Mouse (Mus musculus): ENCODE measurements around the gene Nfatc2. TPM values are rescaled to one million over a fixed set of nuclear protein-coding genes. Genes with fewer than 3 reads are reported as not detected.

Gene Nfatc2
- polyA plus RNA-seq, 1 experiment from 2014 or later = 3.7 TPM

- DNase-seq (ENCODE audit: low spot score) = no peak
- no peak for ATAC-seq (ENCODE audit: low FRiP score)
- H3K9me3 ChIP-seq (ENCODE audit: control insufficient read depth, low read length) = no peaks in the 10 kb centered on the region
- WGBS = 44% methylated on average over 8 of the region's 8 CpGs
- H3K36me3 ChIP-seq (replicated peaks; ENCODE audit: control insufficient read depth, insufficient read depth) = no peaks in the 10 kb centered on the region
- H3K27ac ChIP-seq = no peak overlapping the region
- no peak overlapping the region for H3K4me3 ChIP-seq (replicated peaks; ENCODE audit: low read length)
- H3K4me1 ChIP-seq (replicated peaks; ENCODE audit: control insufficient read depth, insufficient read depth, low read length) = peaks cover 26% of the 10 kb centered on the region
- H3K27me3 ChIP-seq (ENCODE audit: control insufficient read depth, insufficient read depth, low read length) = peaks cover 6% of the 10 kb centered on the region; the same call in 1 of the 2 replicates
- H3K9ac ChIP-seq = no peak overlapping the region
- no peak overlapping the region for H3K4me2 ChIP-seq (replicated peaks)
These were observed 17.0 kb downstream of the Nfatc2 start for GRCm38 (mm10) chr2:168584408-168584807.

GRCm38 (mm10) chr2:168583084-168583483, 18.4 kb downstream of the Nfatc2 start:
- ATAC-seq (ENCODE audit: low FRiP score) (no peak), DNase-seq (ENCODE audit: low spot score) (no peak)
- H3K9me3 ChIP-seq (ENCODE audit: control insufficient read depth, low read length) = no peaks in the 10 kb centered on the region
- H3K4me2 ChIP-seq (replicated peaks) = no peak overlapping the region
- H3K4me1 ChIP-seq (replicated peaks; ENCODE audit: control insufficient read depth, insufficient read depth, low read length) = peaks cover 18% of the 10 kb centered on the region
- H3K36me3 ChIP-seq (replicated peaks; ENCODE audit: control insufficient read depth, insufficient read depth) = no peaks in the 10 kb centered on the region
- WGBS = 81% methylated on average over 5 of the region's 5 CpGs
- no peak overlapping the region for H3K4me3 ChIP-seq (replicated peaks; ENCODE audit: low read length)
- no peak overlapping the region for H3K27ac ChIP-seq
- H3K27me3 ChIP-seq (ENCODE audit: control insufficient read depth, insufficient read depth, low read length) = no peaks in the 10 kb centered on the region
- H3K9ac ChIP-seq = no peak overlapping the region

GRCm38 (mm10) chr2:168581207-168581854, 20.1 kb downstream of the Nfatc2 start:
- H3K27me3 ChIP-seq (ENCODE audit: control insufficient read depth, insufficient read depth, low read length) = no peaks in the 10 kb centered on the region
- no peak overlapping the region for H3K9ac ChIP-seq
- no peak overlapping the region for H3K4me3 ChIP-seq (replicated peaks; ENCODE audit: low read length)
- no peaks in the 10 kb centered on the region for H3K36me3 ChIP-seq (replicated peaks; ENCODE audit: control insufficient read depth, insufficient read depth)
- H3K9me3 ChIP-seq (ENCODE audit: control insufficient read depth, low read length) = no peaks in the 10 kb centered on the region
- WGBS = 50% methylated on average over 6 of the region's 6 CpGs
- peaks cover 18% of the 10 kb centered on the region for H3K4me1 ChIP-seq (replicated peaks; ENCODE audit: control insufficient read depth, insufficient read depth, low read length)
- ATAC-seq (ENCODE audit: low FRiP score) (no peak), DNase-seq (ENCODE audit: low spot score) (no peak)
- H3K4me2 ChIP-seq (replicated peaks) = no peak overlapping the region
- no peak overlapping the region for H3K27ac ChIP-seq

GRCm38 (mm10) chr2:168580295-168580915, 21.1 kb downstream of the Nfatc2 start:
- Histone ChIP-seq H3K4me1 (replicated peaks; ENCODE audit: control insufficient read depth, insufficient read depth, low read length) (peaks cover 18% of the 10 kb centered on the region), H3K27me3 (ENCODE audit: control insufficient read depth, insufficient read depth, low read length) (no peaks in the 10 kb centered on the region), H3K36me3 (replicated peaks; ENCODE audit: control insufficient read depth, insufficient read depth) (no peaks in the 10 kb centered on the region), H3K27ac (no peak overlapping the region; the same call in 1 of the 2 replicates), H3K4me2 (replicated peaks) (0 out of 2 replicates have a peak overlapping the region, but pooled peaks have one; percentile 19), H3K4me3 (replicated peaks; ENCODE audit: low read length) (no peak overlapping the region), H3K9ac (no peak overlapping the region), H3K9me3 (ENCODE audit: control insufficient read depth, low read length) (no peaks in the 10 kb centered on the region)
- 52% methylated on average over 22 of the region's 22 CpGs for WGBS
- DNase-seq (ENCODE audit: low spot score) (no peak), ATAC-seq (ENCODE audit: low FRiP score) (no peak)

GRCm38 (mm10) chr2:168579601-168580130, 21.8 kb downstream of the Nfatc2 start:
- H3K9ac ChIP-seq = no peak overlapping the region
- H3K36me3 ChIP-seq (replicated peaks; ENCODE audit: control insufficient read depth, insufficient read depth) = no peaks in the 10 kb centered on the region
- no peak overlapping the region for H3K4me2 ChIP-seq (replicated peaks)
- 86% methylated on average over 15 of the region's 15 CpGs for WGBS
- DNase-seq (ENCODE audit: low spot score) = no peak
- no peak overlapping the region for H3K27ac ChIP-seq
- ATAC-seq (ENCODE audit: low FRiP score) = no peak
- no peaks in the 10 kb centered on the region for H3K9me3 ChIP-seq (ENCODE audit: control insufficient read depth, low read length)
- peaks cover 18% of the 10 kb centered on the region for H3K4me1 ChIP-seq (replicated peaks; ENCODE audit: control insufficient read depth, insufficient read depth, low read length)
- no peaks in the 10 kb centered on the region for H3K27me3 ChIP-seq (ENCODE audit: control insufficient read depth, insufficient read depth, low read length)
- H3K4me3 ChIP-seq (replicated peaks; ENCODE audit: low read length) = no peak overlapping the region

- Histone ChIP-seq H3K27ac (no peak overlapping the region), H3K36me3 (replicated peaks; ENCODE audit: control insufficient read depth, insufficient read depth) (no peaks in the 10 kb centered on the region), H3K4me1 (replicated peaks; ENCODE audit: control insufficient read depth, insufficient read depth, low read length) (peaks cover 13% of the 10 kb centered on the region), H3K4me3 (replicated peaks; ENCODE audit: low read length) (no peak overlapping the region), H3K27me3 (ENCODE audit: control insufficient read depth, insufficient read depth, low read length) (no peaks in the 10 kb centered on the region), H3K9ac (no peak overlapping the region), H3K9me3 (ENCODE audit: control insufficient read depth, low read length) (no peaks in the 10 kb centered on the region), H3K4me2 (replicated peaks) (no peak overlapping the region)
- WGBS = 90% methylated on average over 3 of the region's 3 CpGs
- DNase-seq (ENCODE audit: low spot score) (no peak), ATAC-seq (ENCODE audit: low FRiP score) (no peak)
These were observed 22.3 kb downstream of the Nfatc2 start for GRCm38 (mm10) chr2:168579109-168579508.

- no peak overlapping the region for H3K9ac ChIP-seq
- 69% methylated on average over 9 of the region's 9 CpGs for WGBS
- H3K27me3 ChIP-seq (ENCODE audit: control insufficient read depth, insufficient read depth, low read length) = no peaks in the 10 kb centered on the region
- no peaks in the 10 kb centered on the region for H3K9me3 ChIP-seq (ENCODE audit: control insufficient read depth, low read length)
- no peaks in the 10 kb centered on the region for H3K36me3 ChIP-seq (replicated peaks; ENCODE audit: control insufficient read depth, insufficient read depth)
- DNase-seq (ENCODE audit: low spot score) (no peak), ATAC-seq (ENCODE audit: low FRiP score) (no peak)
- no peak overlapping the region for H3K4me2 ChIP-seq (replicated peaks)
- no peak overlapping the region for H3K27ac ChIP-seq
- H3K4me3 ChIP-seq (replicated peaks; ENCODE audit: low read length) = no peak overlapping the region
- H3K4me1 ChIP-seq (replicated peaks; ENCODE audit: control insufficient read depth, insufficient read depth, low read length) = peaks cover 12% of the 10 kb centered on the region
These were observed 23.3 kb downstream of the Nfatc2 start for GRCm38 (mm10) chr2:168578132-168578531.

- Histone ChIP-seq H3K9me3 (ENCODE audit: control insufficient read depth, low read length) (no peaks in the 10 kb centered on the region), H3K4me1 (replicated peaks; ENCODE audit: control insufficient read depth, insufficient read depth, low read length) (peaks cover 12% of the 10 kb centered on the region), H3K4me3 (replicated peaks; ENCODE audit: low read length) (no peak overlapping the region), H3K36me3 (replicated peaks; ENCODE audit: control insufficient read depth, insufficient read depth) (no peaks in the 10 kb centered on the region), H3K27ac (no peak overlapping the region), H3K9ac (no peak overlapping the region), H3K27me3 (ENCODE audit: control insufficient read depth, insufficient read depth, low read length) (no peaks in the 10 kb centered on the region), H3K4me2 (replicated peaks) (no peak overlapping the region)
- WGBS = 80% methylated on average over 7 of the region's 7 CpGs
- DNase-seq (ENCODE audit: low spot score) = no peak
- no peak for ATAC-seq (ENCODE audit: low FRiP score)
These were observed 24.1 kb downstream of the Nfatc2 start for GRCm38 (mm10) chr2:168577381-168577780.

- ATAC-seq (ENCODE audit: low FRiP score) (no peak), DNase-seq (ENCODE audit: low spot score) (no peak)
- H3K27me3 ChIP-seq (ENCODE audit: control insufficient read depth, insufficient read depth, low read length) = no peaks in the 10 kb centered on the region
- H3K4me1 ChIP-seq (replicated peaks; ENCODE audit: control insufficient read depth, insufficient read depth, low read length) = peaks cover 10% of the 10 kb centered on the region
- WGBS = 60% methylated on average over 5 of the region's 5 CpGs
- H3K4me2 ChIP-seq (replicated peaks) = no peak overlapping the region
- H3K9ac ChIP-seq = no peak overlapping the region
- H3K4me3 ChIP-seq (replicated peaks; ENCODE audit: low read length) = no peak overlapping the region
- H3K36me3 ChIP-seq (replicated peaks; ENCODE audit: control insufficient read depth, insufficient read depth) = no peaks in the 10 kb centered on the region
- H3K9me3 ChIP-seq (ENCODE audit: control insufficient read depth, low read length) = no peaks in the 10 kb centered on the region
- H3K27ac ChIP-seq = no peak overlapping the region
These were observed 25.6 kb downstream of the Nfatc2 start for GRCm38 (mm10) chr2:168575834-168576233.

Data from hindbrain, embryonic 14.5 days (tissue).